Mouse (Mus musculus) liver, postnatal 0 days (tissue): ENCODE data around the gene Hoxa13.

Experiments
- CTCF ChIP-seq: sonication (generic); IDR thresholded peaks from 2 replicates; pipeline ENCODE4 v1.5.1; 2016; ENCODE audit warnings: antibody characterized with exemption, low read depth
- EP300 ChIP-seq: IDR thresholded peaks from 2 replicates; pipeline ENCODE4 v1.6.1; 2016; ENCODE audit warnings: antibody characterized with exemption, low read depth, mild to moderate bottlenecking

- TF ChIP-seq CTCF (no peak), EP300 (no peak)
Measured at GRCm38 (mm10) chr6:52222729-52223128, 38.0 kb downstream of the Hoxa13 start.
